Mouse (Mus musculus) myocyte (in vitro differentiated cells): Measurements from ENCODE around the gene Ebf4.

ENCODE experiments used
- CEBPB ChIP-seq: IDR thresholded peaks from 2 replicates; pipeline ENCODE4 v1.6.1; 2011; ENCODE audit warnings: mild to moderate bottlenecking, moderate library complexity; ENCODE audit not compliant: poor library complexity, insufficient read depth, severe bottlenecking
- E2F4 ChIP-seq: IDR thresholded peaks from one replicate; pipeline ENCODE4 v1.6.1; 2011; ENCODE audit warnings: mild to moderate bottlenecking, control low read depth, moderate library complexity; ENCODE audit not compliant: insufficient read depth
- MAX ChIP-seq: IDR thresholded peaks from one replicate; pipeline ENCODE4 v1.6.1; 2011; ENCODE audit warnings: low read depth, mild to moderate bottlenecking, control low read depth
- MYOD1 ChIP-seq, 3 experiments: IDR thresholded peaks; one replicate each; pipeline ENCODE4 v1.6.1; 2011; ENCODE audit warnings: control low read depth in 2 of 3, low read depth in 2 of 3, mild to moderate bottlenecking in 2 of 3, moderate library complexity in 1 of 3; ENCODE audit not compliant: insufficient read length in 2 of 3, control insufficient read depth in 1 of 3
- POLR2A ChIP-seq: IDR thresholded peaks from one replicate; pipeline ENCODE4 v1.6.1; 2011; ENCODE audit warnings: low read depth, mild to moderate bottlenecking, control low read depth, moderate library complexity; ENCODE audit not compliant: insufficient read length
- POLR2AphosphoS2 ChIP-seq: IDR thresholded peaks from one replicate; pipeline ENCODE4 v1.6.1; 2011; ENCODE audit warnings: low read depth, control low read depth; ENCODE audit not compliant: insufficient read length
- SRF ChIP-seq: IDR thresholded peaks from one replicate; pipeline ENCODE4 v1.6.1; 2011; ENCODE audit warnings: low read depth; ENCODE audit not compliant: control insufficient read depth, insufficient read length
- TCF12 ChIP-seq: IDR thresholded peaks from one replicate; pipeline ENCODE4 v1.6.1; 2011; ENCODE audit warnings: mild to moderate bottlenecking, control low read depth; ENCODE audit not compliant: poor library complexity, insufficient read depth, severe bottlenecking
- TCF3 ChIP-seq: IDR thresholded peaks from one replicate; pipeline ENCODE4 v1.6.1; 2011; ENCODE audit warnings: low read depth, control low read depth; ENCODE audit not compliant: insufficient read length
- USF1 ChIP-seq: IDR thresholded peaks from one replicate; pipeline ENCODE4 v1.6.1; 2011; ENCODE audit warnings: low read depth, mild to moderate bottlenecking, control low read depth, moderate library complexity

- TF ChIP-seq E2F4 = no peak
- no peak for TF ChIP-seq POLR2A
- no peak for TF ChIP-seq POLR2AphosphoS2
- no peak for TF ChIP-seq TCF3
- TF ChIP-seq TCF12 = no peak
- TF ChIP-seq SRF = no peak
- no peak for TF ChIP-seq MAX
- no peak for TF ChIP-seq CEBPB
- no peak for TF ChIP-seq USF1
- TF ChIP-seq MYOD1 (IDR thresholded peaks at IDR 0.05; ENCODE audit: control insufficient read depth in 1 of 3, insufficient read length in 2 of 3, low read depth in 2 of 3) = no peak
Measured at GRCm38 (mm10) chr2:130351758-130352339, 56.9 kb downstream of the Ebf4 start.
